Mouse (Mus musculus) cerebellum, adult 2 months (tissue): ENCODE measurements at regions not wholly inside any gene's neighbourhood (a gene's known extent, or its start where the extent isn't known, plus 50 kb on each side); places are given as distances from the start of the nearest gene placed in this dataset.

Source experiments
- CTCF ChIP-seq: fragments of 200-500 bp; IDR thresholded peaks from 2 replicates; pipeline ENCODE4 v1.5.1; 2011; ENCODE audit warnings: low read depth, mild to moderate bottlenecking, control low read depth, low read length, moderate library complexity, borderline replicate concordance; ENCODE audit not compliant: insufficient read depth
- POLR2A ChIP-seq: fragments of 200-500 bp; IDR thresholded peaks from 2 replicates; pipeline ENCODE4 v1.6.1; 2011; ENCODE audit warnings: low read length, control low read depth, borderline replicate concordance; ENCODE audit not compliant: insufficient read depth

GRCm38 (mm10) chr6:17186604-17187003 lies 94.4 kb upstream of the Cav2 start:
- TF ChIP-seq CTCF (no peak), POLR2A (no peak)
